Mouse (Mus musculus): ENCODE results near the gene Igf2r.

GRCm38 (mm10) chr17:12745761-12746160 lies 23.7 kb downstream of the Igf2r start:
- no peak for TF ChIP-seq CTCF (IDR thresholded peaks at IDR 0.05; ENCODE audit: control insufficient read depth, insufficient read depth, low read length)
- TF ChIP-seq POLR2A (IDR thresholded peaks at IDR 0.05; ENCODE audit: borderline replicate concordance, control insufficient read depth, low read depth, low read length): no peak

Data from bone marrow, adult 2 months (tissue).